Mouse (Mus musculus) MEL (cell line): Measurements from ENCODE around the gene Tmem132d.

Source experiments
- BHLHE40 ChIP-seq: IDR thresholded peaks from 2 replicates; pipeline ENCODE4 v1.6.1; 2012; ENCODE audit warnings: low read depth, mild to moderate bottlenecking, inconsistent platforms, low read length, improper control_type of control experiment, borderline replicate concordance
- CHD1 ChIP-seq: IDR thresholded peaks from 2 replicates; pipeline ENCODE4 v1.6.1; 2012; ENCODE audit warnings: low read depth, mild to moderate bottlenecking, inconsistent platforms, low read length, improper control_type of control experiment
- CTCF ChIP-seq, 3 experiments: IDR thresholded peaks in 2 of 3; conservative IDR thresholded peaks in 1 of 3; 2 replicates each; pipeline ENCODE4 v1.5.1; 2011 to 2012; ENCODE audit warnings: low read length in 3 of 3, low read depth in 2 of 3, mild to moderate bottlenecking in 2 of 3, improper control_type of control experiment in 1 of 3, inconsistent platforms in 1 of 3, mixed read lengths in 1 of 3, moderate library complexity in 1 of 3; ENCODE audit not compliant: control insufficient read depth in 1 of 3, insufficient read depth in 1 of 3, poor library complexity in 1 of 3, severe bottlenecking in 1 of 3
- E2F4 ChIP-seq: IDR thresholded peaks from 2 replicates; pipeline ENCODE4 v1.6.1; 2011; ENCODE audit warnings: low read depth, low read length, improper control_type of control experiment, borderline replicate concordance
- EP300 ChIP-seq, 2 experiments: IDR thresholded peaks; 2 replicates each; pipeline ENCODE4 v1.6.1; 2011; ENCODE audit warnings: improper control_type of control experiment in 2 of 2, low read length in 2 of 2, low read depth in 1 of 2, mild to moderate bottlenecking in 1 of 2
- ETS1 ChIP-seq: IDR thresholded peaks from 2 replicates; pipeline ENCODE4 v1.6.1; 2012; ENCODE audit warnings: low read depth, mild to moderate bottlenecking, inconsistent platforms, low read length, improper control_type of control experiment, moderate library complexity
- POLR2AphosphoS5 ChIP-seq: IDR thresholded peaks from 2 replicates; pipeline ENCODE4 v1.6.1; 2012; ENCODE audit warnings: low read depth, borderline replicate concordance, mild to moderate bottlenecking, inconsistent platforms, low read length, moderate library complexity, mixed read lengths
- SIN3A ChIP-seq: IDR thresholded peaks from 2 replicates; pipeline ENCODE4 v1.6.1; 2012; ENCODE audit warnings: low read length, improper control_type of control experiment, inconsistent platforms
- SMC3 ChIP-seq: IDR thresholded peaks from 2 replicates; pipeline ENCODE4 v1.6.1; 2011; ENCODE audit warnings: low read depth, low read length, improper control_type of control experiment
- TAL1 ChIP-seq: IDR thresholded peaks from 2 replicates; pipeline ENCODE4 v1.6.1; 2012; ENCODE audit warnings: mild to moderate bottlenecking, inconsistent platforms, low read length, moderate library complexity, mixed read lengths
- TBP ChIP-seq: IDR thresholded peaks from 2 replicates; pipeline ENCODE4 v1.8.0; 2011; ENCODE audit warnings: low read depth, low read length, improper control_type of control experiment
- USF1 ChIP-seq: IDR thresholded peaks from 2 replicates; pipeline ENCODE4 v1.6.1; 2014; ENCODE audit warnings: low read depth, mild to moderate bottlenecking, inconsistent platforms, low read length, improper control_type of control experiment, moderate library complexity
- ZKSCAN1 ChIP-seq: IDR thresholded peaks from 2 replicates; pipeline ENCODE4 v1.6.1; 2012; ENCODE audit warnings: low read depth, mild to moderate bottlenecking, inconsistent platforms, low read length, improper control_type of control experiment, moderate library complexity
- ZNF384 ChIP-seq: IDR thresholded peaks from 2 replicates; pipeline ENCODE4 v1.6.1; 2012; ENCODE audit warnings: low read depth, mild to moderate bottlenecking, inconsistent platforms, low read length, improper control_type of control experiment

- TF ChIP-seq CTCF (IDR thresholded peaks at IDR 0.05 in 2 of 3, conservative IDR thresholded peaks at IDR 0.05 in 1 of 3; ENCODE audit: control insufficient read depth in 1 of 3, insufficient read depth in 1 of 3, low read depth in 2 of 3, low read length in 3 of 3, poor library complexity in 1 of 3, severe bottlenecking in 1 of 3) (no peak), EP300 (IDR thresholded peaks at IDR 0.05; ENCODE audit: low read depth in 1 of 2, low read length in 2 of 2) (no peak), SMC3 (no peak), E2F4 (no peak), BHLHE40 (no peak), CHD1 (no peak), TBP (no peak), POLR2AphosphoS5 (no peak), SIN3A (no peak), TAL1 (no peak), ZKSCAN1 (no peak), USF1 (no peak), ZNF384 (no peak), ETS1 (no peak)
Observed at GRCm38 (mm10) chr5:128433786-128434185, 909 bp upstream of the Tmem132d start.
